Mouse (Mus musculus): ENCODE data around the gene Etnk1. TPM values are rescaled to one million over a fixed set of nuclear protein-coding genes. Genes with fewer than 3 reads are reported as not detected.
"Not testable (repeated sequence)": the region's sequence is repeated elsewhere in the genome, so short reads cannot be mapped to it uniquely, and the experiment has no call there.

The Etnk1 gene
- total and polyA plus RNA-seq, 3 experiments: 27.1 to 33.4 (median 32.8) TPM

- Histone ChIP-seq H3K79me2 (replicated peaks; ENCODE audit: control insufficient read depth, extremely low read depth, insufficient read depth, poor library complexity, severe bottlenecking) (no peaks in the 10 kb centered on the region), H3K4me1 (ENCODE audit: control insufficient read depth in 1 of 2, insufficient read depth in 2 of 2) (no peaks in the 10 kb centered on the region), H3K27ac (ENCODE audit: insufficient read depth, low read depth) (no peak overlapping the region), H3K4me2 (ENCODE audit: insufficient read depth, low read depth, poor library complexity, severe bottlenecking) (no peak overlapping the region), H3K9me3 (replicated peaks; ENCODE audit: low read length) (no peaks in the 10 kb centered on the region), H3K27me3 (replicated peaks) (no peaks in the 10 kb centered on the region), H3K36me3 (replicated peaks in 1 of 2; ENCODE audit: control insufficient read depth in 1 of 2, insufficient read depth in 1 of 2, low read length in 1 of 2) (no peaks in the 10 kb centered on the region), H3K9ac (ENCODE audit: insufficient read depth, low read depth) (no peak overlapping the region), H3K4me3 (replicated peaks in 1 of 3; ENCODE audit: low read depth in 2 of 3, low read length in 2 of 3, poor library complexity in 1 of 3) (no peak overlapping the region)
- in situ Hi-C loops (cut with MboI; ENCODE audit: low pct_ligation_motif_present, low pct_unique_long_range_greater_than_20kb, low sequenced_read_pairs): no loop called here
- dilution Hi-C loops (cut with MboI; ENCODE audit: extremely low pct_ligation_motif_present, extremely low pct_unique_long_range_greater_than_20kb, low sequenced_read_pairs): no loop called here
- DNase-seq (ENCODE audit: extremely low read depth): no peak
- TF ChIP-seq MAZ (IDR thresholded peaks at IDR 0.05; ENCODE audit: low read depth, low read length) (no peak), ETS1 (conservative IDR thresholded peaks at IDR 0.05; ENCODE audit: low read depth, low read length) (no peak), JUND (conservative IDR thresholded peaks at IDR 0.05; ENCODE audit: low read depth, low read length) (no peak), NRF1 (IDR thresholded peaks at IDR 0.05; ENCODE audit: low read depth, low read length) (no peak), ELF1 (IDR thresholded peaks at IDR 0.05; ENCODE audit: low read depth, low read length) (no peak), GABPA (IDR thresholded peaks at IDR 0.05; ENCODE audit: insufficient replicate concordance, low read depth, low read length) (no peak), MYC (IDR thresholded peaks at IDR 0.05; ENCODE audit: low read depth, low read length) (no peak), PAX5 (IDR thresholded peaks at IDR 0.05; ENCODE audit: low read length) (no peak), CHD1 (IDR thresholded peaks at IDR 0.05; ENCODE audit: low read depth, low read length) (no peak), RCOR1 (conservative IDR thresholded peaks at IDR 0.05; ENCODE audit: low read depth, low read length) (no peak), POLR2A (IDR thresholded peaks at IDR 0.05; ENCODE audit: low read depth, low read length) (no peak), USF1 (IDR thresholded peaks at IDR 0.05; ENCODE audit: low read depth, low read length) (no peak), KAT2A (IDR thresholded peaks at IDR 0.05; ENCODE audit: insufficient replicate concordance, low read length) (no peak), ZNF384 (IDR thresholded peaks at IDR 0.05; ENCODE audit: low read depth, low read length) (no peak), EP300 (IDR thresholded peaks at IDR 0.05; ENCODE audit: low read length) (no peak), ZC3H11A (IDR thresholded peaks at IDR 0.05; ENCODE audit: low read depth, low read length) (no peak), SMC3 (IDR thresholded peaks at IDR 0.05; ENCODE audit: low read depth, low read length) (no peak), TCF12 (IDR thresholded peaks at IDR 0.05; ENCODE audit: low read depth, low read length) (no peak), POLR2AphosphoS2 (IDR thresholded peaks at IDR 0.05; ENCODE audit: low read depth, low read length) (no peak)
Measured at GRCm38 (mm10) chr6:143140884-143141283, 26.1 kb upstream of the Etnk1 start.

- H3K4me2 ChIP-seq (ENCODE audit: insufficient read depth, low read depth, poor library complexity, severe bottlenecking); DNase-seq (ENCODE audit: extremely low read depth); H3K79me2 ChIP-seq (replicated peaks; ENCODE audit: control insufficient read depth, extremely low read depth, insufficient read depth, poor library complexity, severe bottlenecking); H3K9ac ChIP-seq (ENCODE audit: insufficient read depth, low read depth); H3K4me3 ChIP-seq (replicated peaks in 1 of 3; ENCODE audit: low read depth in 2 of 3, low read length in 2 of 3, poor library complexity in 1 of 3); H3K9me3 ChIP-seq (replicated peaks; ENCODE audit: low read length); H3K27me3 ChIP-seq (replicated peaks); H3K27ac ChIP-seq (ENCODE audit: insufficient read depth, low read depth); dilution Hi-C loops (cut with MboI; ENCODE audit: extremely low pct_ligation_motif_present, extremely low pct_unique_long_range_greater_than_20kb, low sequenced_read_pairs); in situ Hi-C loops (cut with MboI; ENCODE audit: low pct_ligation_motif_present, low pct_unique_long_range_greater_than_20kb, low sequenced_read_pairs); H3K36me3 ChIP-seq (replicated peaks in 1 of 2; ENCODE audit: control insufficient read depth in 1 of 2, insufficient read depth in 1 of 2, low read length in 1 of 2); H3K4me1 ChIP-seq (ENCODE audit: control insufficient read depth in 1 of 2, insufficient read depth in 2 of 2): not testable (repeated sequence)
Measured at GRCm38 (mm10) chr6:143141624-143142592, 25.1 kb upstream of the Etnk1 start.

Measured in CH12.LX (cell line).